Mouse (Mus musculus): Measurements from ENCODE around the gene Tmem175.
A peak's percentile ranks its signal among the peaks of the same experiment; 100 is the strongest.

The Tmem175 gene

DNA sequence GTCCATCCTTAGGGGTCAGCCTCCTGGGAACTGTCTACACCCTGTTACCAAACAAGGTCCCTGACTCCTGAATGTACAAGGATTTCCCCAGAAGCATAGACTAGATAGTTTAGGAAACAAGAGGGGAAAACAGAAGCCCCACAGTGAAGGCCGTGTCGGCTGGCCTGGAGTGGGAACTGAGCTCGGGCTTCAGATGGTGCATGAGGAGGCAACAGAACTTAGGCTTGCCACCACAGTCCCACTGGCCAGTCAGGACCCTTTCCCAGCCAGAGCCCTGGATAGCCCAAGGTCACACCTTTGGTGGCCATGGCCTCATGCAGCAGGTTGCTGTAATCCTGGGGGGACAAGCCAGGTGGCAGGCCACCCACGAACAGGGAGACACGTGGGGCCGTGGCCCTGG, 23.8 kb downstream of the Tmem175 start:
- DNase-seq (ENCODE audit: low spot score) = no peak

GRCm38 (mm10) chr5:108654444-108654990, 24.9 kb downstream of the Tmem175 start:
- no peak for DNase-seq (ENCODE audit: low spot score)

DNA sequence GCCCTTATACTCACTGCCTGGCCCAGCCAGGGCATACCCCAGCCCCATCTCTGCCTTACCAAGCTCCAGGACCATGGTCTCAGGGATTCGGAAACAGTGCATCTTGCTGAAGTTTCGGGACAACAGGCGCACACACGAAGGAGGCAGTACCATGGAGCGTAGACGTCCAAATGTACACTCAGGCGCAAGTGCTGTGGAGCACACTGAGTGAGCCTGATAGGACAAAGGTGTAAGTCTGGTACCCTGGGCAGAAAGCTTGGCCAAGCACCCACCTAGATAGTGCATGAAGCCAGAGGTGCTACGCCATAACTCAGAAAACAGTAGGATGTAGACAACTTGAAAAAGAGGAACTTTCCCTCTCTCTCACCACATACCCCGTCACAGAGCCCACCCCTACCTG, 25.8 kb downstream of the Tmem175 start:
- no peak for DNase-seq (ENCODE audit: low spot score)

GRCm38 (mm10) chr5:108655891-108656650, 26.5 kb downstream of the Tmem175 start:
- no peak for DNase-seq (ENCODE audit: low spot score)

DNA sequence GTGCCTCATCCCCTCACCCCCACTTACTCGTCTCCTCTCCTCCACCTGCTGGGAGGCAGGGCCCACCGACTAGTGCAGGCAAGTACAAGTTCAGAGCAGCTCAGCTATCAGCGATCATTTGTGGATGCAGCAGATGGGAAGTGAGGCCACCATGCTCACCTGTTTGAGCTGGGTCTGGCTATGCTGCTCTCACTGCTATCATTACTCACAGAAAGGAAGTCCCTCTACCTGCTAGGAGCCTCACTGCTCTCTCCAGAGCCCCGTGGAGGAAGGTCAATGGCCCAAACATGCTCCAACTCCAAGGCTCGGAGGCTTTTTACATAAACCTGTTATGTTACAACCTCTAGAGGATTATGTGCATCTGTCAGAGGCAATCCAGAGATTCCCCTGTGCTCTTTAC, 27.8 kb downstream of the Tmem175 start:
- no peak for DNase-seq (ENCODE audit: low spot score)

DNA sequence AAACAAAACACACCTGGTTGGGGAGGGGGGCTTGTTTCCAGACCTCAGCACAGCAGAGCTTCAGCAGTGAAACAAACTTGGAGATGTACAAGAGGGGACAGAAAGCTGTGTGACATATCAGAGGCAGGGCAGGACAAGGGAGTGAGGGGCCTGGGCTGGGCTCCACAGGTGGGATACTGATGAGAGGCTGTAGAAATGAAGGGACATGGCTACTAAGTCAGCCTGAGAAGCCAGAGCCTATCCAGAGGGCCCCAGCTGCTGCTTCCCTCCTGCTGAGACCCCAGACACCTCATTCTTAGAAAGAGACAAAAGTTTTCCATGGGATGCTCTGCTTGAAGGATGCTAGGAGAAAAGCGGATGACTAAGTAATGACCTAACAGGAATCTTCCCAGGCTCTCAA, 29.0 kb downstream of the Tmem175 start:
- no peak for DNase-seq (ENCODE audit: low spot score)

DNA sequence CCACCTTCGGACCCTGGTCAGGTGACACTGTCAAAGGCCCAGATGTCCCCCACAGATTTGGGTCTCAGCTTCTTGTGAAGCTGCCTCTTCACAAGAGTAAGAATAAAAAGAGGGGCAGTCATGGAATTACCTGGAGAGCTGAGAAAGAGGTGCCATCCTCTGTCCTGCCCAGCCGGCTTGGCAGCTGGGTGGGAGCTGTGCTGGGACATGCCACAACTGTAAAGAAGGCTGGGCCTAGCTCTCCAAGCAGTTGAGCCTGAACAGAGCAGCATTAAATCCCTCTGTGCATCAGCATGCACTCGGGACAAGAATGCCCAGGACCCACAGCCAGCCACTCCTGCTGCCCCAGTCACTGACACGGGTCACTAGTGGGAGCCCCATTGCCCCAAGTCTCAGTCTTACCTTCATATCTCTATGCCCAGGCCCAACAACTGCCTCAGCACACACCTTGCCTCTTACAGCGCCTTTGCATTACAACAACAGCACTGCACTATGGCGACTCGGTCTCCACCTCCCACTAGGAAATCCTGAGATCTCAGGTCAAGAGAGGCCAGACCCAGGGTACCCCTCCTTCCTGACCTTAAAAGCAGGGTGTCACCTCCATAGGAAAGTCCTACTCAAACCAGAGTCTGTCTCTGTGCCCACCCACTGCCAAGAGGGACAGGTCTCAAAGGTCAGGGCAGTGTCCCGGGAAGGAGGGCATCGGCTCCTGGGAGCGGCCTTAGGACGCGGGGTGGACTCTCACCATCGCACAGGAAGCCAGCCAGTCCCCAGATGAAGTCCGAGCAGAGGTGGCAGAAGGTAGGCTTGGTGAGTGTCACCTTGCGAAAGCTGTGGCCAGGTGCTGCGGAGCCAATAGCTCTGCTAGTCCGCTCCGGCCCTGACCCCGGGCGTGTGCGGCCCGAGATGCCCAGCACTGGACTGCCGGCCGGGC, 30.4 kb downstream of the Tmem175 start, which contains the start of gene Idua:
TSS of gene Idua (plus strand) at position 634 of the 934 bp plus-strand sequence.
- no peak for DNase-seq (ENCODE audit: low spot score)

GRCm38 (mm10) chr5:108660632-108661268, 31.2 kb downstream of the Tmem175 start:
- DNase-seq (ENCODE audit: low spot score) = peak; percentile 70

- DNase-seq (ENCODE audit: low spot score) = no peak
Measured at GRCm38 (mm10) chr5:108662772-108663171, 33.2 kb downstream of the Tmem175 start.

GRCm38 (mm10) chr5:108665066-108665465, 35.5 kb downstream of the Tmem175 start:
- no peak for DNase-seq (ENCODE audit: low spot score)

GRCm38 (mm10) chr5:108667370-108667769, 37.8 kb downstream of the Tmem175 start:
- no peak for DNase-seq (ENCODE audit: low spot score)

DNA sequence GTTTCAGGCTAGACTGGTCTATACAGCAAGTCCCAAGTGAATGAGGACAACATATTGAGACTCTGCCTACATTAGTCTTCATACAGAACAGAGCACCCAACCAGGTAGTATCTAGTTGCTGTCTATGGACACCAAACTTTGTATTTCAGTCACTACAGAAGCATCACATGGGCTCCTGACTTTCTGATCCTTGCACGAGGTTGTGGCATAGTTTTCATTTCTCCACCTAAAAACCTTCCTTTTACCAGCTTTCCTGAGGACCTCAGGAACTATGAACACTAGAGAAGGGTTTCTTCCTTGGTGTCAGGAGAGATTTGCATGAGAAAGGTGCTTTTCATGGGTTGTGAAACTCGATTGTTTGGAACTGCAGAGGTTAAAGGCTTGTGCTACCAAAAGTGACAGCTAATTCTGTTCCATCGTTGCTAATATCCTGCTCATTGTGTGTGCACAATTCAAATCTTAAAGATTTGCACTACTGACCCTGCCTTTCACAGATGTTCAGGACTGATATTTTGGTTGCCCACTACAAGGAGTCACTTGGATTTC, 38.9 kb downstream of the Tmem175 start:
- no peak for DNase-seq (ENCODE audit: low spot score)

DNA sequence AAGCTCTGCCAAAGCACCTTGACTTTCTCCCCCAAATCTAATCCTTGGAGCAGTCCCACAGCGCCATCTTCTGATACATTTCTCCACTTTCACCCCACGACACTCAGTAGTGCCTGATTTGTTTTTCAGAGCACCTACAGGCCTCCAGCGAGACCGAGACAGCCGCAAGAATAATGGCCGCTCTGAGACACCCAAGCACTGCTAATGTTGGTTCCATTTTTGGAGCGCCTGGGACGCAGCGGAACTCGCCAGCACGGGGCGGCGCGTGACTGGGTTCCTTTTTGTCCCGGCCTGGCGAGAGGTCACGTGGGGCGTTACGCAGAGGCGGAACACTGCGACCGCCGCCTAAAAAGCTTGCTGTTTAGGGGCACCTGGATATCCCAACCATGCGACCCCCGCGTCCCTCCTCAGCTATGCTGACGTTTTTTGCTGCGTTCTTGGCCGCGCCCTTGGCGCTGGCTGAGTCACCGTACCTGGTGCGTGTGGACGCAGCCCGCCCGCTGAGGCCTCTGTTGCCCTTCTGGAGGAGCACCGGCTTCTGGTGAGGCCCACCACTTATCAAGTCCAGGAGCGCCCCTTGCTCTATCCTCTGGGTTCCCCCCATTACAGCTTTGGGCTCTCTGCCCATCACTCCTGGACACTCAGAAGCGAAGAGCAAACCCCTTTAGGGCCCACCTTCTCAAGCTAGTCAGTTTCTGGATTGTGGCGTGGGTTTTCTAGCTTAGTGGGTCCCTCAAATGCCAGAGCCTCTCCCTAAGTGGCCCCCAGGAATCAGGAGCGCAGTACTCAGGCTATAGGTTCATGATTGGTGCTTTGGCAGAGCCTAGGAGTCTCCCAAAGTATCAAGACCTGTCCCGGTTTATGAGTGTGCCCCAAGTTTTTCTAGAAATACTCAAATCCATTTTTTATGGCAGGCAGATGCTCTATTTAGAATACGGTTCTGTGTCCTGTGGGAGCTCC, 39.7 kb downstream of the Tmem175 start, which contains the start of gene Dgkq:
TSS of gene Dgkq (minus strand) at position 696 of the 960 bp plus-strand sequence.
- DNase-seq (ENCODE audit: low spot score) = peak; percentile 81

- DNase-seq (ENCODE audit: low spot score) = no peak
Measured at GRCm38 (mm10) chr5:108669986-108670385, 40.4 kb downstream of the Tmem175 start.

DNA sequence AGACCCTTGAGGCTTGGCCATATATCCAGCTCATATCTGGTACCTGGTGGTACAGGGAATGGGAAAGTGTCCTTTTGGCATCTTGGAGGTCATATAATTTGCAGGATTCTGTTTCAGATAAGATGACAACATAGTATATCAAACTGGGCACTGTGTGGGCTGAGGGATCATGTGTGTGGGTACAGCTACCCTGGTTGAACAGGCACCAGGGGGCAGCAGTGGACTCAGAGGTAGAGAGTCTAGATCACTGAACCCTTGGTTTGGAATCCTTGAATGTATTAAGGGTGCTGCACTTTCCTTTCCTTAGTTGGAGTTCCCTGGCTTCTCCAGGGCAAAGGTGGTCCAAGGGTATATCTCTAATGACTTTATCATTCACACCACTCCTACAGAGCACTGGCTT, 41.2 kb downstream of the Tmem175 start:
- no peak for DNase-seq (ENCODE audit: low spot score)

GRCm38 (mm10) chr5:108671757-108672156, 42.2 kb downstream of the Tmem175 start:
- no peak for DNase-seq (ENCODE audit: low spot score)

GRCm38 (mm10) chr5:108674624-108675023, 45.1 kb downstream of the Tmem175 start:
- no peak for DNase-seq (ENCODE audit: low spot score)

GRCm38 (mm10) chr5:108675251-108675816, 45.8 kb downstream of the Tmem175 start, which contains the start of gene Slc26a1:
Gene Slc26a1 (minus strand): TSS chr5:108675569.
- no peak for DNase-seq (ENCODE audit: low spot score)

DNA sequence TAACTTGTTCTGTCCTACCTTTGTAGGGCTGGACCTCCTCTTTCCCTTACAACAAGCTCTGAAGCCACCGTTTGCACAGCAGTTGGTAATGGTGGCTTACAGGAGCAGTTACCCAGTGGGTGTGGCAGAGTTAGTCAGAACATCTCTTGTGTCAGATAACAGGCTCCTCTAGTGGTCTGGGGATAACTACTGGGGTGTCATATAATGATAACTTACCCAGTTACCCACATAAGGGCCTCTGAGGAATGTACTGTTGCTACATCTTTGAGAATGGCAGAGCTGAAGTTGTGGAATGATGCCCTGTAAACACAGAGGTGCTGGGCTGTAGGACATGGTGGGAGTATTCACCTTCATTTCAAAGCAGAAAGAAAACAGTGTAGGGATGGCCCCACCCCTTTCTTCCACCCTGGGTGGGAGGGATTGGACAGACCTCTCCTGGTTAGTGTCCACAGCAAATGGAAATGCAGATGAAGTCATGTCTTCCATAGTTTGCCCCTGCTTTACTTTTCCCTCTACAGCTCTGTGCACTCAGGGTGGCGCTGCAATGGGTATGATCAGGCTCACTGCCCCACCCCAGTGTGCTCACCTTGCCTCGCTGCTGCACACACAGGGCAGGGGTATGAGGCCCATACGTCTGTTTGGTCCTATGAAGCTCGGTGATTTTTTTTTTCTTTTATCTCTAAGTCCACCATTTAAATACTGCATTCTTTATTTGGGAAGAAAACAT, 47.4 kb downstream of the Tmem175 start:
- DNase-seq (ENCODE audit: low spot score) = no peak
